16 mouse cellular contexts compared by ENCODE assay signal in the genomic region with DNA sequence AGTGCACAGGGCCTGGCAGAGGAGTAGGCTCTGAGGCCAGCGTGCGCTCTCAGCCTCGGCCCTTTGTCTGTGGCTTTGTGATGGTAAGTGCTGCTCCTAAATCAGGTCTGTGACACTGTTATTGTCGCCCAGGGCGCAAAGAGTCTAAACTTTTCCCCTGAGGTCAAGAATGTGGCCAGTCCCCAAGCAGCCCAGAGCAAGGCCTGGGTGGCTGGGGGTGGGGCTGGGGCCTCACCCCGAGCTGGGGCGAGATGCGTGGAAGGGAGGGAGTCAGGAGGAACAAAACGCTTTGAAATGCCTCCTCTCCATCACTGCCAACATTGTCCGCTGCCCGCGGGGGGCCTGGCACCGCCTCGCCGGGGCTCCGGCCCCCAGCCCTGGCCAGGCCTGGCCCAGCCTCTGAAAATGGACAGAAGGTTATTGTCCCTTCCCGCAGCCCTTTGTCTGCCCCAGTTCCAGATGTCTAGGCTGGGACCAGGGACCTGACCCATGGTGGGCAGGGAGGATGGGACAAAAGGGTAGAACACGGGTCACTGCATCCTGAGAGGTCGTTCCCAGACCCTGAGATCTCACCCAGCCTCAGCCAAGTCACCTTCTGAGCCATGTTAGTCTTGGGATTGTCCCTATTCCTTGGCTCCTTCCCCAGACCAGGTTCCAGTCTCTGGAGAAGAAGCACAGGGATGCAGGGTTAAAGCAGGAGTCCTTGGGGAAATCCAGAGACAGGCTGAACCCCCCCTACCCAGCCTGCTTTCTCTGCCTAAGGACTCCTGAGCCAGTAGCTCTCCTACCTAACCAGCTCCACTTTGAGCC. TPM values are rescaled to one million over a fixed set of nuclear protein-coding genes. Genes with fewer than 3 reads are reported as not detected.
DNase-seq lines count a peak whose midpoint lies in the region; ATAC-seq and TF ChIP-seq lines count a peak whose summit lies in the region.
"Had no signal": no experiment of that assay in that cellular context is flagged by ENCODE, and none has a peak within 500 bp of the region (broad histone marks: within the 10 kb centered on the region; RNA-seq: fewer than 3 reads in every experiment).

No protein-coding gene starts in this region.

- no peak overlapping the region for H3K4me3 ChIP-seq in heart, embryonic 13.5 days
- no peak overlapping the region for H3K4me3 ChIP-seq in embryonic fibroblast, embryonic 13.5 days (ENCODE audit: insufficient read depth, low read length)
- no peak overlapping the region for H3K4me3 ChIP-seq in midbrain, embryonic 14.5 days (replicated peaks; ENCODE audit: low read depth, low read length)
- H3K4me3 ChIP-seq in liver, embryonic 12.5 days = no peak overlapping the region
- H3K4me3 ChIP-seq: forebrain, embryonic 12.5 days; heart, embryonic 15.5 days; megakaryocyte, embryonic 14.5 days had no signal

- intact Hi-C loops in heart, postnatal 25 days (cut with DNase I) = loop anchor here (5.0 kb wide), 1 partner anchor 89 kb away; no protein-coding TSS in a partner anchor
- intact Hi-C loops in left cerebral cortex, postnatal 14 days (cut with DNase I) = no loop called here

- 32% methylated on average over 19 of the region's 19 CpGs for WGBS in heart, embryonic 13.5 days
- WGBS in midbrain, embryonic 14.5 days = 6% methylated on average over 19 of the region's 19 CpGs
- WGBS in liver, embryonic 12.5 days (ENCODE audit: insufficient replicate concordance) = 50% methylated on average over 19 of the region's 19 CpGs

- no peak for ATAC-seq in heart, embryonic 13.5 days (ENCODE audit: extremely low read depth, insufficient number of reproducible peaks, low FRiP score, low TSS enrichment)
- no peak for ATAC-seq in midbrain, embryonic 14.5 days (ENCODE audit: low FRiP score, low TSS enrichment)
- no peak for ATAC-seq in liver, embryonic 12.5 days

- TF ChIP-seq CTCF in embryonic fibroblast, embryonic 13.5 days (IDR thresholded peaks at IDR 0.05; ENCODE audit: borderline replicate concordance, insufficient read depth, low read length) = no peak

- no peak overlapping the region for H3K4me2 ChIP-seq in heart, embryonic 13.5 days
- no peak overlapping the region for H3K4me2 ChIP-seq in midbrain, embryonic 14.5 days (ENCODE audit: low read length)
- no peak overlapping the region for H3K4me2 ChIP-seq in liver, embryonic 12.5 days
- H3K4me2 ChIP-seq: forebrain, embryonic 12.5 days; heart, embryonic 15.5 days; liver, embryonic 11.5 days had no signal

- H3K36me3 ChIP-seq in heart, embryonic 13.5 days = no peaks in the 10 kb centered on the region
- no peaks in the 10 kb centered on the region for H3K36me3 ChIP-seq in midbrain, embryonic 14.5 days (ENCODE audit: control insufficient read depth, insufficient read depth, low read length)
- H3K36me3 ChIP-seq in liver, embryonic 12.5 days = no peaks in the 10 kb centered on the region
- H3K36me3 ChIP-seq: forebrain, embryonic 12.5 days; heart, embryonic 15.5 days had no signal

- no peaks in the 10 kb centered on the region for H3K9me3 ChIP-seq in heart, embryonic 13.5 days
- H3K9me3 ChIP-seq in midbrain, embryonic 14.5 days (ENCODE audit: control insufficient read depth, low read length) = no peaks in the 10 kb centered on the region
- no peaks in the 10 kb centered on the region for H3K9me3 ChIP-seq in liver, embryonic 12.5 days (replicated peaks)
- H3K9me3 ChIP-seq: forebrain, embryonic 12.5 days; heart, embryonic 15.5 days; megakaryocyte, embryonic 14.5 days had no signal

- TF ChIP-seq POLR2A in embryonic fibroblast, embryonic 13.5 days (IDR thresholded peaks at IDR 0.05; ENCODE audit: low read depth, low read length) = no peak

- no peak for DNase-seq in heart, postnatal 25 days (ENCODE audit: low spot score)
- DNase-seq in Muller cell, postnatal 12 days (ENCODE audit: inconsistent ontology term) = peak; percentile 74
- no peak for DNase-seq in midbrain, embryonic 14.5 days
- DNase-seq in ovary, postnatal 36 days (ENCODE audit: low spot score) = no peak
- DNase-seq in left cerebral cortex, postnatal 14 days (ENCODE audit: low spot score in 2 of 2) = no peak
- DNase-seq: cerebellum, adult 8-10 months; kidney, postnatal 14 days; right cerebral cortex, postnatal 25 days; thymus, postnatal 14 days had no signal

- H3K27me3 ChIP-seq in heart, embryonic 13.5 days (replicated peaks) = peaks cover 31% of the 10 kb centered on the region
- H3K27me3 ChIP-seq in midbrain, embryonic 14.5 days (ENCODE audit: control insufficient read depth, insufficient read depth, low read length) = no peaks in the 10 kb centered on the region
- peaks cover 43% of the 10 kb centered on the region for H3K27me3 ChIP-seq in liver, embryonic 12.5 days (replicated peaks)

- H3K27ac ChIP-seq in heart, embryonic 13.5 days (replicated peaks) = no peak overlapping the region
- peak overlapping the region; percentile 49; the same call in 1 of the 2 replicates for H3K27ac ChIP-seq in embryonic fibroblast, embryonic 13.5 days (ENCODE audit: insufficient read depth, low read length)
- H3K27ac ChIP-seq in midbrain, embryonic 14.5 days (replicated peaks; ENCODE audit: low read depth, low read length) = peak overlapping the region; percentile 76
- H3K27ac ChIP-seq in liver, embryonic 12.5 days = no peak overlapping the region
- H3K27ac ChIP-seq: forebrain, embryonic 12.5 days; heart, embryonic 15.5 days had no signal

- peak overlapping the region; percentile 21; the same call in 1 of the 2 replicates for H3K9ac ChIP-seq in heart, embryonic 13.5 days
- H3K9ac ChIP-seq in midbrain, embryonic 14.5 days (replicated peaks; ENCODE audit: low read length) = peak overlapping the region; percentile 29; the same call in 1 of the 2 replicates
- H3K9ac ChIP-seq in liver, embryonic 12.5 days = no peak overlapping the region
- H3K9ac ChIP-seq: forebrain, embryonic 12.5 days; heart, embryonic 15.5 days had no signal

- no peaks in the 10 kb centered on the region for H3K4me1 ChIP-seq in heart, embryonic 13.5 days
- peaks cover 22% of the 10 kb centered on the region for H3K4me1 ChIP-seq in embryonic fibroblast, embryonic 13.5 days (ENCODE audit: control insufficient read depth, insufficient read depth, low read length)
- peaks cover 28% of the 10 kb centered on the region for H3K4me1 ChIP-seq in midbrain, embryonic 14.5 days (ENCODE audit: control insufficient read depth, insufficient read depth, low read length)
- H3K4me1 ChIP-seq in liver, embryonic 12.5 days = peaks cover 10% of the 10 kb centered on the region; the same call in 1 of the 2 replicates
- H3K4me1 ChIP-seq: heart, embryonic 15.5 days had no signal

RNA-seq across cellular contexts. Expression of a gene that starts 12.3 kb away (rescaled TPM):
- polyA plus RNA-seq in heart, embryonic 13.5 days (2015; fragmentation: Nextera tagmentation; extraction: Ambion mirVana) = 19.6 and 21.5 TPM in 2 replicates
- total RNA-seq in heart, postnatal 25 days (2021) = 1 to 10 TPM; 4.6 to 5.8 TPM
- polyA plus RNA-seq in embryonic fibroblast, embryonic 13.5 days (2011; ENCODE audit: insufficient read length, low read depth, missing spikeins) = 52.3 and 58.2 TPM in 2 replicates
- 10.9 and 13.2 TPM in 2 replicates for polyA plus RNA-seq in midbrain, embryonic 14.5 days (2014; fragmentation: Nextera tagmentation; extraction: Ambion mirVana)
- polyA plus RNA-seq in liver, embryonic 12.5 days (2016; fragmentation: Nextera tagmentation; extraction: Ambion mirVana) = 47.2 and 49.9 TPM in 2 replicates
- 1 to 10 TPM; 5.2 to 7.2 TPM for total RNA-seq in left cerebral cortex, postnatal 14 days (2021)

RNA-seq across cellular contexts. Expression of a gene that starts 32.4 kb away (rescaled TPM):
- 47.0 and 47.2 TPM in 2 replicates for polyA plus RNA-seq in heart, embryonic 13.5 days (2015; fragmentation: Nextera tagmentation; extraction: Ambion mirVana)
- total RNA-seq in heart, postnatal 25 days (2021) = 10 to 100 TPM; 20.2 to 23.2 TPM
- polyA plus RNA-seq in embryonic fibroblast, embryonic 13.5 days (2011; ENCODE audit: insufficient read length, low read depth, missing spikeins) = 69.8 and 83.2 TPM in 2 replicates
- 47.1 and 60.3 TPM in 2 replicates for polyA plus RNA-seq in midbrain, embryonic 14.5 days (2014; fragmentation: Nextera tagmentation; extraction: Ambion mirVana)
- 69.8 and 72.1 TPM in 2 replicates for polyA plus RNA-seq in liver, embryonic 12.5 days (2016; fragmentation: Nextera tagmentation; extraction: Ambion mirVana)
- total RNA-seq in left cerebral cortex, postnatal 14 days (2021) = 10 to 100 TPM; 92.6 to 95.3 TPM

RNA-seq across cellular contexts. Expression of a gene that starts 36.8 kb away (rescaled TPM):
- 15.7 and 17.1 TPM in 2 replicates for polyA plus RNA-seq in heart, embryonic 13.5 days (2015; fragmentation: Nextera tagmentation; extraction: Ambion mirVana)
- 10 to 100 TPM; 31.8 to 32.4 TPM for total RNA-seq in heart, postnatal 25 days (2021)
- 42.0 and 44.5 TPM in 2 replicates for polyA plus RNA-seq in embryonic fibroblast, embryonic 13.5 days (2011; ENCODE audit: insufficient read length, low read depth, missing spikeins)
- 22.4 and 28.0 TPM in 2 replicates for polyA plus RNA-seq in midbrain, embryonic 14.5 days (2014; fragmentation: Nextera tagmentation; extraction: Ambion mirVana)
- 11.4 and 11.7 TPM in 2 replicates for polyA plus RNA-seq in liver, embryonic 12.5 days (2016; fragmentation: Nextera tagmentation; extraction: Ambion mirVana)
- total RNA-seq in left cerebral cortex, postnatal 14 days (2021) = 10 to 100 TPM; 57.3 to 60.2 TPM

RNA-seq across cellular contexts. Expression of a gene that starts 54.2 kb away (rescaled TPM):
- polyA plus RNA-seq in heart, embryonic 13.5 days (2015; fragmentation: Nextera tagmentation; extraction: Ambion mirVana) = 9.2 and 10.1 TPM in 2 replicates
- 10 to 100 TPM; 17.9 to 18.7 TPM for total RNA-seq in heart, postnatal 25 days (2021)
- 18.5 and 22.1 TPM in 2 replicates for polyA plus RNA-seq in embryonic fibroblast, embryonic 13.5 days (2011; ENCODE audit: insufficient read length, low read depth, missing spikeins)
- 36.1 and 40.0 TPM in 2 replicates for polyA plus RNA-seq in midbrain, embryonic 14.5 days (2014; fragmentation: Nextera tagmentation; extraction: Ambion mirVana)
- polyA plus RNA-seq in liver, embryonic 12.5 days (2016; fragmentation: Nextera tagmentation; extraction: Ambion mirVana) = 3.9 and 4.3 TPM in 2 replicates
- total RNA-seq in left cerebral cortex, postnatal 14 days (2021) = 10 to 100 TPM; 93.4 to 96.7 TPM

Comparison
In these comparisons a context has a peak if more than half of its experiments do, and no peak if none do; other contexts are left out.
1. H3K27ac ChIP-seq: peak in embryonic fibroblast, embryonic 13.5 days (single experiment) and midbrain, embryonic 14.5 days (single experiment); none in heart, embryonic 13.5 days (single experiment) and liver, embryonic 12.5 days (single experiment).